Mouse (Mus musculus) right cerebral cortex, adult 18-20 months (tissue): ENCODE data around the gene Dhdh.
"Not testable (repeated sequence)": the region's sequence is repeated elsewhere in the genome, so short reads cannot be mapped to it uniquely, and the experiment has no call there.

Source experiments
- DNase-seq: peaks from one replicate; pipeline ENCODE4 v3.0.0; 2022; ENCODE audit warnings: mixed read lengths

Gene Dhdh

GRCm38 (mm10) chr7:45509181-45509882 is 20.7 kb upstream of the Dhdh start:
- DNase-seq = no peak

- DNase-seq = no peak
These were observed 20.0 kb upstream of the Dhdh start for GRCm38 (mm10) chr7:45508561-45508960.

- DNase-seq = no peak
These were observed 19.0 kb upstream of the Dhdh start for GRCm38 (mm10) chr7:45507583-45507982.

GRCm38 (mm10) chr7:45498427-45498826 is 9.8 kb upstream of the Dhdh start:
- no peak for DNase-seq

- DNase-seq = no peak
These were observed 5.9 kb upstream of the Dhdh start for GRCm38 (mm10) chr7:45494548-45494947.

- no peak for DNase-seq
These were observed 4.3 kb upstream of the Dhdh start for GRCm38 (mm10) chr7:45492951-45493350.

- DNase-seq = no peak
These were observed 3.7 kb upstream of the Dhdh start for GRCm38 (mm10) chr7:45492225-45492844.

- DNase-seq = no peak
These were observed 2.7 kb upstream of the Dhdh start for GRCm38 (mm10) chr7:45491264-45491663.

- DNase-seq = peak; percentile 52
These were observed 2.2 kb upstream of the Dhdh start for GRCm38 (mm10) chr7:45490822-45491221.

GRCm38 (mm10) chr7:45489578-45489977 is 973 bp upstream of the Dhdh start:
- no peak for DNase-seq

- DNase-seq = no peak
These were observed 728 bp downstream of the Dhdh start for GRCm38 (mm10) chr7:45487861-45488292.

- no peak for DNase-seq
These were observed 1.7 kb downstream of the Dhdh start, which contains the start of gene Gm45808 for GRCm38 (mm10) chr7:45486761-45487415. Gm45808 (minus strand) TSS chr7:45486811.

GRCm38 (mm10) chr7:45486158-45486557 is 2.4 kb downstream of the Dhdh start:
- DNase-seq = no peak

GRCm38 (mm10) chr7:45484985-45485384 is 3.6 kb downstream of the Dhdh start:
- DNase-seq = not testable (repeated sequence)

- no peak for DNase-seq
These were observed 6.4 kb downstream of the Dhdh start for GRCm38 (mm10) chr7:45482166-45482565.

- peak; percentile 75 for DNase-seq
These were observed 7.2 kb downstream of the Dhdh start, which contains the start of gene Tulp2 for GRCm38 (mm10) chr7:45481374-45481927. Tulp2 (plus strand) TSS chr7:45481877.

GRCm38 (mm10) chr7:45480310-45480709 is 8.3 kb downstream of the Dhdh start:
- not testable (repeated sequence) for DNase-seq

GRCm38 (mm10) chr7:45478774-45479173 is 9.8 kb downstream of the Dhdh start:
- DNase-seq = no peak

- peak; percentile 66 for DNase-seq
These were observed 11.6 kb downstream of the Dhdh start for GRCm38 (mm10) chr7:45477003-45477402.

GRCm38 (mm10) chr7:45476453-45476852 is 12.2 kb downstream of the Dhdh start:
- DNase-seq = no peak

GRCm38 (mm10) chr7:45475291-45475969 is 13.2 kb downstream of the Dhdh start:
- no peak for DNase-seq

- DNase-seq = peak; percentile 70
These were observed 17.7 kb downstream of the Dhdh start for GRCm38 (mm10) chr7:45470869-45471268.
